Mouse (Mus musculus) yolk sac, embryonic 10.5 days (tissue): Measurements from ENCODE around the gene Mgat5.

Experiments used
- DNase-seq: peaks from one replicate; pipeline ENCODE4 v3.0.0-alpha.2; 2017; ENCODE audit warnings: low spot score

Gene Mgat5

GRCm38 (mm10) chr1:127394716-127395115 lies 189.9 kb downstream of the Mgat5 start:
- DNase-seq = no peak

GRCm38 (mm10) chr1:127395724-127396123 lies 190.9 kb downstream of the Mgat5 start:
- no peak for DNase-seq

- no peak for DNase-seq
These were observed 191.9 kb downstream of the Mgat5 start for GRCm38 (mm10) chr1:127396569-127397349.

DNA sequence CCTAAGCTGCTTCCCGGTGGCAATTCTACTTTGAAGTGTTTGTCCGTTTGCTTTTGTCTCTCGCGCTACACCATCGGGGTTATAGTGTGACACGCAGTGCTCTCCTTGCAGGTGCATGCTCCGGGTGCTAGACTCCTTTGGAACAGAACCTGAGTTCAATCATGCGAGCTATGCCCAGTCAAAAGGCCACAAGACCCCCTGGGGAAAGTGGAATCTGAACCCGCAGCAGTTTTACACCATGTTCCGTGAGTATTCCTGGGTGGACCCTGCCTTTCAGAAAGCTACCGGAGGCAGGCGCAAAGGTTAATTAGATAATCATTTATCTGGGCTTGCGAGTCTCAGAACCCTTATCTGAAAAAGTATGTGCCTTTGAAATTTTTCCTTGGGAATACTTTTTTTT lies 192.6 kb downstream of the Mgat5 start:
- DNase-seq = peak; percentile 50

GRCm38 (mm10) chr1:127398186-127398585 lies 193.4 kb downstream of the Mgat5 start:
- no peak for DNase-seq

DNA sequence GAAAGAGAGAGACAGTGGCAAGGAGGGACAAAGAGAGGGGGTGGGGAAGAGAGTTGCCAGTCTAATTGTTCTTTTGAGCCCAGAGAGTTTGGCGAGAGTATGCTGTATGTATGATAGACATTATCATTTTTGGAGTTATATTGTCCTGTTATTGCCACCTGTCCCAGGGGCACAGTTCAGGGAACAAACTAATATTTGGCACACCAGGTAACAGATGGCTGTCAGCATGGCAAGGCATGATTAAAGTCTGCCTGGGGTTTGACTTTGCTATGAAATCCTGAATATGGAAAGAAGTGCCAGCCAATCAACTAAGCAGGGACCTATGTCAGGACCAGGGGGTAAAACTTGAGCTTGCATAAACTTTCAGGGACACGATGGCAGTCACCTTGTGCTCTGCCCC lies 195.4 kb downstream of the Mgat5 start:
- no peak for DNase-seq

DNA sequence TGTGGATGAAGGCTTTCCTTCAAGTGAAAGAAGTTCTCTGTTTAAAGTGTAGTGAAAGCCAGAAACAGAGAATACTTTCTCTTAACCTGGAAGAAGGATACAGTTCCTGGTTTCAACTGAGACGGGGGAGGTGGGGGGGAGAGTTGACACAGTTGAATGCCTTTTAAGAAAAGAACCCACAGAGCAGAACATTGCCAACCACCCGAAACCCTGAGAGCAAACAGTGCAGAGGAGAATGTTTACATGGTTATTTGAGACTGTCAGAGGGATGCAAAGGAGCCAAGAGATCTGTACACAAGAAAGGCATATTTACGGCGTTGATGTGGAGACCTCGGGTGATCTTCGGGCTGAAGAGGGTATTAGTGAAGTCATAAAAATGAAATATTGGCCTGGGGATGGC lies 195.9 kb downstream of the Mgat5 start:
- no peak for DNase-seq

- no peak for DNase-seq
These were observed 199.8 kb downstream of the Mgat5 start for GRCm38 (mm10) chr1:127404655-127405054.

DNA sequence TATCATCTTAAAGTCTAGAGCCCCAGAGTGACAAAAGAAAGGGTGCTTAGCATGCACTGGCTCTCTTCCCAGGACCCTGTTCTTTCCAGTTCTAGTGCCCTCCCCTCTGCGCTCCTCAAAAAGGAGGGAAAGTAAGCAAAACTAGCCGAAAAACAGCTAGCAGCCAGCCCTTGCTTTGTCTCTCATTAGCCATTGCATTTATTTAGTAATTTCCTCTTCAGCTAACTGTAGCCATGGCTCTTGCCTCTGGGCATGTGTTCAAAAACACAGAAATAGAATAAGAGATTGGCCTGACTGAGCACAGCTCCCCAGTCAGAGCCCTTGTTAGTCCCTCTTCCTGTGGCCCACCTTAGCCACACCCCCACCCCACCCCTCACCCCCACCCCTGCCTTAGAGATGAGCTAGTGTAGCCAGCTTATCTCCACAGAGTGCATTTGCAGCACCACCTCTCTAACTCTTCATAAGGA lies 204.2 kb downstream of the Mgat5 start:
- no peak for DNase-seq

- DNase-seq = no peak
These were observed 204.7 kb downstream of the Mgat5 start for GRCm38 (mm10) chr1:127409512-127409911.

- DNase-seq = no peak
These were observed 209.7 kb downstream of the Mgat5 start for GRCm38 (mm10) chr1:127414500-127414899.

- DNase-seq = no peak
These were observed 211.1 kb downstream of the Mgat5 start for GRCm38 (mm10) chr1:127415896-127416295.

GRCm38 (mm10) chr1:127416971-127417370 lies 212.2 kb downstream of the Mgat5 start:
- DNase-seq = no peak

DNA sequence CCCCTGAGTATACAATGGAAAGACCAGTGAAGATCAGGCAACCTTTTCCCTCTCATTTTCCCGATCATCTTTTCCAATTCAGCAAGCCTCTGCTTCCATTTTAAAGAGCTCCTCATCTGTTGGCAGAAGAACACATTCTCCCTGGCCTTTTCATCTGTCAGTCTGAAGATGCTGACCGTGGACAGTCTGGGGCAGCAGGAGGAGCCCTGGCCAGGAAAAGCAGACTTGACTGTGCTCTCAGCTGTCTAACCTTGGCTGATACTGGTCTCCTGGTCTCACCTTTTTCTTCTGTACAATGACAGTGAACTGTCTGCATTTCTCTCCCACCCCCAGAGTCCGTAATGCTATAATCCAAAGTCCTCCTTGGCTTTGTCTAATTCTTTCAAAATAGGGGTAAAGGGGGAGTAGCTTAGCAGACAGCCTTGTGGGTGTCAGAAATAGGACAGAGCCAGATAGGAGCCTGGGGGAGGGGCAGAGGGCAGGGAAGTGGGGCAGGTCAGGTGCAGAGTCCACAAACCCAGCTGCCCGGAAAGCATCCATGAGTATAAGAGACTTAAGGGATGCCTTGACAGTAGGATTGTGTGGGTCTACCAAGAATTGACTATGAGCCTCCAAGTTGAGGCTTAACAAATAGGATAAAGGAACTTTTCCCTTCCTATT lies 214.2 kb downstream of the Mgat5 start:
- DNase-seq = peak; percentile 50

- no peak for DNase-seq
These were observed 214.8 kb downstream of the Mgat5 start for GRCm38 (mm10) chr1:127419581-127419980.

GRCm38 (mm10) chr1:127420383-127420782 lies 215.6 kb downstream of the Mgat5 start:
- peak; percentile 45 for DNase-seq

DNA sequence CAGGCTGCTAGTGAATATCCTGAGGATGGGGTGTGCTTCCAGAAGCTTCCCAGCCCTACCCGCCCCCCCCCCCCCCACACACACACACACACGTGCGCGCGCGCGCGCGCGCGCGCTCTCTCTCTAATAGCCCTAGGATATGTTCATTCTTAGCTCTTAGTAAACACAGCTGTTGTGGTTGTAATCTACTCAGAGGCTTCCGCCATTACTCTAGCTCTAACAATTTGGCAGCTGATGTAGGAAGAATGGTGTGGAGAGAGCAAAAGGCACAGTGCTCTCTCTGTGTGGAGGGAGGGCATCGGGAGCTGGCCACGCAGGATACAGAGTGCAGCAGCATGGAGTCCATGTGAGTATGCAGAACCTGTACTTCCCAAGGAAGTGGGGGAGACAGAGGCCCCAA lies 216.0 kb downstream of the Mgat5 start:
- DNase-seq = no peak

GRCm38 (mm10) chr1:127422565-127422964 lies 217.8 kb downstream of the Mgat5 start:
- DNase-seq = no peak

GRCm38 (mm10) chr1:127425021-127425532 lies 220.3 kb downstream of the Mgat5 start:
- DNase-seq = no peak

DNA sequence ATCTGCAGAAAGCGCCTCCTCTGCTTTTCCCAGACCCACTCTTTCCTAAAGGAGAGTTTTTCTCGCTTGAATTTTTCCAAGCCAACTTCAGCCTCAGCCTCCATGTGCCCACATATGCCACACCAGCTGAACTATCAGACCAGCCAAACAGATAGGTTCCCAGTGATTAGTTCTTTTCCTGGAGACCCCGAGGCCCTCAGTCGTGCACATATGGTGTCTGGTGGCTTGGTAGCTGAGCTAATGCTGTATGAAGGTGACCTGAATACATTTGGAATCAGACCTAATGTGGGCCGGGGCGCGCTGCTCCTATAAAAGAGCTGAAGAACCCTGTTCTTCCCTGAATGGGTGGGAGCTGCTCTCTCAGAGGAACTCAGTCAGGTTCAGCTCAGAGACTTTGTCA lies 225.5 kb downstream of the Mgat5 start:
- DNase-seq = no peak

DNA sequence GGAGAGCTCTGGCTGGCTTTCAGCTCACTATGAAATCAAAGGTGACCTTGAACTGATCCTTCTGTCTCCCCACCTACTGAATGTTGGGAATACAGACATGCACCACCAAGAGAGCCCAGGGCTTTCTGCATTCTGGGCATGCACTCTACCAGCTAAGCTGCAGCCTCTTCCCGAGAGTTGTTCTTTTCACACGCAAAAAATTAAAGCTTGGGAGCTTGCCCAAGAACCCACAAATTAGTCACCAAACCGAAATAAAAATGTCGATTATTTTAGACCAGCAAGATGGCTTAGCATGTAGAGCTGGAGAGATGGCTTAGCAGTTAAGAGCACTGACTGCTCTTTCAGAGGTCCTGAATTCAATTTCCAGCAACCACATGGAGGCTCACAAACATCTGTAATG lies 230.0 kb downstream of the Mgat5 start:
- no peak for DNase-seq

DNA sequence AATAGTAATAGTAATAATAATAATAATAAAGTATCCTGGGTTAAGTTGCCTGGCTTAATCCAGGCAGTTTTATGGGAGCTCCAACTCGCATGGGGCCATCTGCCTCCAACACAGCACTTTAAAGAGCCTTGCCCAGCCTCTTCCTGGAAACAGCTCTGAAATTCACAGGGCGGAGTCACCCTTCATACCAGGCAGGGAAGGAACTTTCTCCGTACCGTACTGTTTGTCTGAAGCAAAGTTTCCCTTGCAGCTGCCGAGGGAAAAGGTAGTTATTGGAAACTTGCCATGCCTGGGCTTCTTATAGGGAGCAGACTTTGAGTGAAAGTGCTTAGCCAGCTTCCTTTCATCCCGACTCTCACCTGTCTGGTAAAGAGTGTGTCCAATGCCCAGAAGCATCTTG lies 232.3 kb downstream of the Mgat5 start:
- DNase-seq = no peak

DNA sequence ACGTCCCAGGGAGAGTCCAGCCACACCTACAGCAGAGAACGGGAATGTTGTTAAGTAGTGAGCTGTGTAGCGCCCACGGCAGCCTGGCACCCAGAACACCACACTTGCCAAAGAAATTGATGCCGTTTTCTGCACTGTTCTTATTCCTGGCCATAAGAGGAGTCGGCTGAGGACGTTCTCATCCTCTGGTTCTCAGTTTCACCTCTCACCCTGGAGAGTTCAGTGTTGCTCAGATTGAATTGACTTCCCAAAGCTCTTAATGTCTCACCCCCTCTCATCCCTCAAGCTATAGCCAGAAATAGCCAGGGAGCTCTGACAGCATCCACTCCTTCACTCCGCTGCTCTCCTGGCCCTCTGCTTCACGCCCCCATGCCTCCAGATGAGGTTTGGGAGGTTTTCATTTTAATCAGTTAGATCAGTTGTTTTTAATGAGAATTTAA lies 234.7 kb downstream of the Mgat5 start:
- no peak for DNase-seq
